Mouse (Mus musculus) lung, postnatal 0 days (tissue): ENCODE data around the gene P3h3. TPM values are rescaled to one million over a fixed set of nuclear protein-coding genes. Genes with fewer than 3 reads are reported as not detected.

ENCODE experiments used
- ATAC-seq: fragments of 200-750 bp; cut with Nextera tagmentation; 2 replicates; pipeline ENCODE4 v1.8.0; 2017; ENCODE audit warnings: moderate library complexity
- DNase-seq: peaks from one replicate; pipeline ENCODE4 v3.0.0-alpha.2; 2016; ENCODE audit warnings: low spot score
- H3K27ac ChIP-seq: fragments of 300-500 bp; sonication (generic); 2 replicates; pipeline ENCODE4 v1.5.1; 2014; ENCODE audit warnings: antibody characterized with exemption, mild to moderate bottlenecking, low read length, mixed read lengths
- H3K27me3 ChIP-seq: fragments of 300-500 bp; sonication (generic); replicated peaks from 2 replicates; pipeline ENCODE4 v1.6.1; 2014; ENCODE audit warnings: low read length, mixed read lengths; ENCODE audit not compliant: insufficient read depth
- H3K36me3 ChIP-seq: fragments of 300-500 bp; sonication (generic); 2 replicates; pipeline ENCODE4 v1.6.1; 2014; ENCODE audit warnings: low read length, mixed read lengths; ENCODE audit not compliant: insufficient read depth
- H3K4me1 ChIP-seq: fragments of 300-500 bp; sonication (generic); 2 replicates; pipeline ENCODE4 v1.6.1; 2014; ENCODE audit warnings: antibody characterized with exemption, low read depth, low read length, mixed read lengths; ENCODE audit not compliant: insufficient read depth
- H3K4me2 ChIP-seq: fragments of 300-500 bp; sonication (generic); replicated peaks from 2 replicates; pipeline ENCODE4 v1.6.1; 2014; ENCODE audit warnings: low read depth, mild to moderate bottlenecking, low read length, moderate library complexity, mixed read lengths
- H3K4me3 ChIP-seq: fragments of 300-500 bp; sonication (generic); 2 replicates; pipeline ENCODE4 v1.5.1; 2014; ENCODE audit warnings: low read depth, low read length
- H3K9ac ChIP-seq: fragments of 300-500 bp; sonication (generic); replicated peaks from 2 replicates; pipeline ENCODE4 v1.6.1; 2014; ENCODE audit warnings: low read depth, mild to moderate bottlenecking
- H3K9me3 ChIP-seq: fragments of 300-500 bp; sonication (generic); 2 replicates; pipeline ENCODE4 v1.6.1; 2016; ENCODE audit warnings: low read length, mixed read lengths
- CTCF ChIP-seq: IDR thresholded peaks from 2 replicates; pipeline ENCODE4 v1.5.1; 2016; ENCODE audit warnings: antibody characterized with exemption, mild to moderate bottlenecking
- EP300 ChIP-seq: IDR thresholded peaks from 2 replicates; pipeline ENCODE4 v1.6.1; 2016; ENCODE audit warnings: antibody characterized with exemption, mild to moderate bottlenecking, control low read depth
- WGBS: fragments of 180-500 bp; shearing (Covaris S2); extraction: QIAGEN DNeasy Blood & Tissue Kit; methylation state at CpG from one replicate; pipeline ENCODE4 v1.1.7; 2014; 5-methylcytosine and 5-hydroxymethylcytosine counted together
- polyA plus RNA-seq: library from polyadenylated mRNA; unstranded; fragments of >200 nt; fragmentation: Nextera tagmentation; extraction: Ambion mirVana; gene quantifications from 2 replicates; pipeline ENCODE4 v1.2.1, GENCODE M21; 2015

Gene P3h3
- polyA plus RNA-seq, 1 experiment from 2014 or later, result 8.4 TPM

- no peak for ATAC-seq
- no peaks in the 10 kb centered on the region for H3K4me1 ChIP-seq
- DNase-seq, result no peak
- H3K9ac ChIP-seq, result no peak overlapping the region
- H3K36me3 ChIP-seq, result no peaks in the 10 kb centered on the region
- WGBS, result 72% methylated on average over 4 of the region's 4 CpGs
- H3K9me3 ChIP-seq, result no peaks in the 10 kb centered on the region
- no peak for TF ChIP-seq EP300
- no peak for TF ChIP-seq CTCF
- no peak overlapping the region for H3K4me2 ChIP-seq
- no peaks in the 10 kb centered on the region for H3K27me3 ChIP-seq
- H3K4me3 ChIP-seq, result no peak overlapping the region
- no peak overlapping the region for H3K27ac ChIP-seq
These were observed 61.8 kb downstream of the P3h3 start for GRCm38 (mm10) chr6:124795781-124796180.

GRCm38 (mm10) chr6:124791911-124792310 lies 65.6 kb downstream of the P3h3 start:
- Histone ChIP-seq H3K4me3 (no peak overlapping the region), H3K27ac (no peak overlapping the region), H3K9ac (no peak overlapping the region), H3K27me3 (no peaks in the 10 kb centered on the region), H3K4me1 (no peaks in the 10 kb centered on the region), H3K9me3 (no peaks in the 10 kb centered on the region), H3K36me3 (no peaks in the 10 kb centered on the region), H3K4me2 (no peak overlapping the region)
- 75% methylated on average over 3 of the region's 3 CpGs for WGBS
- ATAC-seq, result no peak
- DNase-seq, result no peak
- no peak for TF ChIP-seq EP300
- TF ChIP-seq CTCF, result no peak

Other genes starting within 250 kb of the P3h3 start
- 0.12 TPM in 1 of 2 replicates, not detected in the other for gene C1s2, start 221.7 kb downstream of the P3h3 start, polyA plus RNA-seq
- gene Lpcat3, start 194.7 kb downstream of the P3h3 start, polyA plus RNA-seq, result 67.3 and 74.2 TPM in 2 replicates
- 83.1 and 86.7 TPM in 2 replicates for gene Emg1, start 145.6 kb downstream of the P3h3 start, polyA plus RNA-seq
- 162 and 169 TPM in 2 replicates for gene Phb2, start 145.4 kb downstream of the P3h3 start, polyA plus RNA-seq
- gene Ptpn6, start 119.0 kb downstream of the P3h3 start, polyA plus RNA-seq, result 24.0 and 27.8 TPM in 2 replicates
- gene Grcc10, start 116.4 kb downstream of the P3h3 start, polyA plus RNA-seq, result 332 and 367 TPM in 2 replicates
- not detected in 2 replicates for gene Gm45234, start 101.7 kb downstream of the P3h3 start, polyA plus RNA-seq
- 9.6 and 11.2 TPM in 2 replicates for gene Atn1, start 101.2 kb downstream of the P3h3 start, polyA plus RNA-seq
- 1.2 and 1.5 TPM in 2 replicates for gene Eno2, start 88.1 kb downstream of the P3h3 start, polyA plus RNA-seq
- gene Lrrc23, start 78.0 kb downstream of the P3h3 start, polyA plus RNA-seq, result 26.7 and 34.0 TPM in 2 replicates
- 27.6 and 33.7 TPM in 2 replicates for gene Spsb2, start 49.1 kb downstream of the P3h3 start, polyA plus RNA-seq
- 186 and 187 TPM in 2 replicates for gene Tpi1, start 43.5 kb downstream of the P3h3 start, polyA plus RNA-seq
- gene Usp5, start 28.3 kb downstream of the P3h3 start, polyA plus RNA-seq, result 53.6 and 54.3 TPM in 2 replicates
- 8.2 and 11.8 TPM in 2 replicates for gene Cdca3, start 28.2 kb downstream of the P3h3 start, polyA plus RNA-seq
- gene Gnb3, start 17.5 kb downstream of the P3h3 start, polyA plus RNA-seq, result 0.24 and 0.26 TPM in 2 replicates
- 0.20 and 0.26 TPM in 2 replicates for gene Gpr162, start 6.2 kb upstream of the P3h3 start, polyA plus RNA-seq
- 0.07 and 0.10 TPM in 2 replicates for gene Cd4, start 30.5 kb upstream of the P3h3 start, polyA plus RNA-seq
- 2.3 TPM in 2 replicates for gene Lag3, start 54.0 kb upstream of the P3h3 start, polyA plus RNA-seq
- 533 and 563 TPM in 2 replicates for gene Ptms, start 62.4 kb upstream of the P3h3 start, polyA plus RNA-seq
- gene Mlf2, start 73.6 kb upstream of the P3h3 start, polyA plus RNA-seq, result 289 and 300 TPM in 2 replicates
- gene Cops7a, start 107.8 kb upstream of the P3h3 start, polyA plus RNA-seq, result 112 and 118 TPM in 2 replicates
- 0.29 and 0.35 TPM in 2 replicates for gene Pianp, start 138.9 kb upstream of the P3h3 start, polyA plus RNA-seq
- 8.6 and 9.9 TPM in 2 replicates for gene Zfp384, start 151.4 kb upstream of the P3h3 start, polyA plus RNA-seq
- 100 and 104 TPM in 2 replicates for gene Ing4, start 182.0 kb upstream of the P3h3 start, polyA plus RNA-seq
- 4.1 and 4.4 TPM in 2 replicates for gene Acrbp, start 191.9 kb upstream of the P3h3 start, polyA plus RNA-seq
- 0.19 and 0.44 TPM in 2 replicates for gene Lpar5, start 210.2 kb upstream of the P3h3 start, polyA plus RNA-seq
- 53.5 and 59.8 TPM in 2 replicates for gene Chd4, start 238.2 kb upstream of the P3h3 start, polyA plus RNA-seq